Mouse (Mus musculus) embryonic facial prominence, embryonic 14.5 days (tissue): Measurements from ENCODE around the gene Cops2. TPM values are rescaled to one million over a fixed set of nuclear protein-coding genes. Genes with fewer than 3 reads are reported as not detected.

ENCODE experiments used
- ATAC-seq: fragments of 200-750 bp; cut with Nextera tagmentation; 2 replicates; pipeline ENCODE4 v1.8.0; 2017; ENCODE audit warnings: low read depth, moderate number of reproducible peaks, moderate TSS enrichment
- DNase-seq: peaks from one replicate; pipeline ENCODE4 v3.0.0-alpha.2; 2015; ENCODE audit warnings: low spot score
- H3K27ac ChIP-seq: fragments of 300-500 bp; sonication (generic); replicated peaks from 2 replicates; pipeline ENCODE4 v1.5.1; 2014; ENCODE audit warnings: low read depth, mild to moderate bottlenecking, low read length, moderate library complexity
- H3K27me3 ChIP-seq: fragments of 300-500 bp; sonication (generic); replicated peaks from 2 replicates; pipeline ENCODE4 v1.6.1; 2014; ENCODE audit warnings: low read length; ENCODE audit not compliant: control insufficient read depth, insufficient read depth
- H3K36me3 ChIP-seq: fragments of 300-500 bp; sonication (generic); 2 replicates; pipeline ENCODE4 v1.6.1; 2014; ENCODE audit warnings: low read length, mixed read lengths; ENCODE audit not compliant: control insufficient read depth, insufficient read depth
- H3K4me1 ChIP-seq: fragments of 300-500 bp; sonication (generic); 2 replicates; pipeline ENCODE4 v1.6.1; 2014; ENCODE audit warnings: antibody characterized with exemption, low read length; ENCODE audit not compliant: control insufficient read depth, insufficient read depth
- H3K4me2 ChIP-seq: fragments of 300-500 bp; sonication (generic); 2 replicates; pipeline ENCODE4 v1.6.1; 2014; ENCODE audit warnings: low read depth, mild to moderate bottlenecking, low read length, moderate library complexity, mixed read lengths
- H3K4me3 ChIP-seq: fragments of 300-500 bp; sonication (generic); 2 replicates; pipeline ENCODE4 v1.5.1; 2014; ENCODE audit warnings: low read depth, mild to moderate bottlenecking, low read length
- H3K9ac ChIP-seq: fragments of 300-500 bp; sonication (generic); 2 replicates; pipeline ENCODE4 v1.6.1; 2014; ENCODE audit warnings: low read depth, mild to moderate bottlenecking, low read length, moderate library complexity, mixed read lengths
- H3K9me3 ChIP-seq: fragments of 300-500 bp; sonication (generic); 2 replicates; pipeline ENCODE4 v1.6.1; 2016; ENCODE audit warnings: low read length; ENCODE audit not compliant: control insufficient read depth
- WGBS: fragments of 180-500 bp; shearing (Covaris S2); extraction: QIAGEN DNeasy Blood & Tissue Kit; methylation state at CpG from one replicate; pipeline ENCODE4 v1.1.7; 2014; 5-methylcytosine and 5-hydroxymethylcytosine counted together
- polyA plus RNA-seq: library from polyadenylated mRNA; unstranded; fragments of >200 nt; fragmentation: Nextera tagmentation; extraction: Ambion mirVana; gene quantifications from 2 replicates; pipeline ENCODE4 v1.2.1, GENCODE M21; 2014

The Cops2 gene
- polyA plus RNA-seq, 1 experiment from 2014 or later, result 90.0 TPM

- H3K9me3 ChIP-seq, result no peaks in the 10 kb centered on the region
- H3K27me3 ChIP-seq, result no peaks in the 10 kb centered on the region
- no peaks in the 10 kb centered on the region for H3K36me3 ChIP-seq
- H3K4me1 ChIP-seq, result no peaks in the 10 kb centered on the region
- H3K4me2 ChIP-seq, result no peak overlapping the region
- DNase-seq, result no peak
- no peak overlapping the region for H3K4me3 ChIP-seq
- no peak overlapping the region for H3K27ac ChIP-seq
- H3K9ac ChIP-seq, result no peak overlapping the region
- 63% methylated on average over 4 of the region's 4 CpGs for WGBS
- no peak for ATAC-seq
Measured at GRCm38 (mm10) chr2:125885891-125886576, 27.1 kb upstream of the Cops2 start.

DNA sequence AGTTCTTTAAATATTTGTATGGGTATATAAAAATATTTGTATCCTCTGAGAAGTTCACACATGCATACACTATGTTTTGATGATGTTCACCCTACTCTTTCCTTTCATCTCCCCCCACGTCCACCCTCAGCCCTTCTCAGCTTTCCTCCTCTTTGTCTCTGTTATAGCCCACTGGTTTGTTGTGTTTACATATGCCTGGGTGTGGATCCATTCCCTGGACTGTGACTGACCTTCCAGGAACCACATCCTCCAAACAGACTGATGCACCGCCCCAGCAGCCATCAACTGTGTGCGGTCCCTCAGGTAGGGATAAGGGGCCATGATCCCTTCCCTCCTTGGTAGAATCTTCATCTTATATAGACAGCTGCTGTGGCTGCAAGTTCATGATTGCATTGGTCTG, 11.2 kb upstream of the Cops2 start:
- WGBS, result 86% methylated on average over 3 of the region's 3 CpGs
- Histone ChIP-seq H3K27ac (no peak overlapping the region), H3K4me2 (no peak overlapping the region), H3K9me3 (no peaks in the 10 kb centered on the region), H3K4me3 (no peak overlapping the region), H3K36me3 (peaks cover 10% of the 10 kb centered on the region; the same call in 1 of the 2 replicates), H3K27me3 (no peaks in the 10 kb centered on the region), H3K4me1 (0 out of 2 replicates have a peak, but pooled peaks cover 9% of the 10 kb centered on the region), H3K9ac (no peak overlapping the region)
- ATAC-seq (no peak), DNase-seq (no peak)

- H3K27me3 ChIP-seq, result no peaks in the 10 kb centered on the region
- no peaks in the 10 kb centered on the region for H3K9me3 ChIP-seq
- H3K4me2 ChIP-seq, result no peak overlapping the region
- H3K36me3 ChIP-seq, result peaks cover 7% of the 10 kb centered on the region; the same call in 1 of the 2 replicates
- H3K4me3 ChIP-seq, result no peak overlapping the region
- H3K9ac ChIP-seq, result no peak overlapping the region
- no peak overlapping the region for H3K27ac ChIP-seq
- 0 out of 2 replicates have a peak, but pooled peaks cover 9% of the 10 kb centered on the region for H3K4me1 ChIP-seq
- WGBS, result 85% methylated on average over 3 of the region's 3 CpGs
- DNase-seq, result no peak
- ATAC-seq, result no peak
Measured at GRCm38 (mm10) chr2:125868301-125868700, 9.4 kb upstream of the Cops2 start.

DNA sequence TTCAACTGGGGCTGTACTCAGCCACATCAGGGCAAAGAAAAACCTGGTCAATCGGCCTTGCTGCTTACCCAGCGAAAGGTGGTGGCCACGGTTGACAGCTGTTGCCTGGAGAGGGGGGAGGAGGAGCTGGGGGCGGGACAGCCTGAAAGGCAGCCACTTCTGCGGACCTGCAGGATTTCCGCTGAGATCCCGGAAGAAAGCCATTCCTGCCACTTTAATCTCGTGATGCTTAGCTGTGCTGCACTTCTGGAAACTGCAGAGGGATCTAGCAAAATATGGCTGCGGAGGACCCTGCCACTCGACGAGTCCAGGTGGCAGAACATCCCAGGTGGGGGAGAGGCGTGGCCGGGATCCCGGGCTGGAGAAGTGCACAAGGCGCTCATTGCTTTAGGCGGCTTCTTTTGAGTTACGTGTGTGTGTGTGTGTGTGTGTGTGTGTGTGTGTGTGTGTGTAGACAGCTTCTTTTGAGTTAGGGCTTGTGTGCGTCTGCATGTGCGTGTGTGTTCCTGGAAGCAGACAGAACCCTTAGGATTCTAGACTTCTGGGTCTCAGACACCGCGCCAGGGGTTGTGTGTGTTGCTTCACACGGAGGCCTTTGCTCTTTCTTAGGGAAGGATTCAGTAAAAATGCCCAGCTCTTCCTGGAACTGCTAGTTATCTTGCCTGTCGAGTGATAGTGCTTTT, 7.3 kb upstream of the Cops2 start:
- H3K36me3 ChIP-seq, result peaks cover 3% of the 10 kb centered on the region; the same call in 1 of the 2 replicates
- peak overlapping the region; percentile 75 for H3K9ac ChIP-seq
- peak overlapping the region; percentile 53 for H3K4me3 ChIP-seq
- no peaks in the 10 kb centered on the region for H3K27me3 ChIP-seq
- H3K4me2 ChIP-seq, result peak overlapping the region; percentile 73
- no peaks in the 10 kb centered on the region for H3K9me3 ChIP-seq
- peak overlapping the region; percentile 22 for H3K27ac ChIP-seq
- H3K4me1 ChIP-seq, result 0 out of 2 replicates have a peak, but pooled peaks cover 9% of the 10 kb centered on the region
- DNase-seq (peak; percentile 84), ATAC-seq (peak; percentile 82)
- 2% methylated on average over 23 of the region's 23 CpGs for WGBS

GRCm38 (mm10) chr2:125865585-125865984, 6.6 kb upstream of the Cops2 start:
- Histone ChIP-seq H3K36me3 (peaks cover 3% of the 10 kb centered on the region; the same call in 1 of the 2 replicates), H3K4me1 (0 out of 2 replicates have a peak, but pooled peaks cover 9% of the 10 kb centered on the region), H3K27ac (peak overlapping the region; percentile 22; the same call in 1 of the 2 replicates), H3K9me3 (no peaks in the 10 kb centered on the region), H3K9ac (no peak overlapping the region), H3K4me2 (peak overlapping the region; percentile 73), H3K27me3 (no peaks in the 10 kb centered on the region), H3K4me3 (peak overlapping the region; percentile 53; the same call in 1 of the 2 replicates)
- ATAC-seq (no peak), DNase-seq (no peak)

- Histone ChIP-seq H3K9me3 (no peaks in the 10 kb centered on the region), H3K27me3 (no peaks in the 10 kb centered on the region), H3K36me3 (0 out of 2 replicates have a peak, but pooled peaks cover 3% of the 10 kb centered on the region), H3K27ac (no peak overlapping the region), H3K4me3 (no peak overlapping the region), H3K4me1 (0 out of 2 replicates have a peak, but pooled peaks cover 9% of the 10 kb centered on the region), H3K9ac (no peak overlapping the region), H3K4me2 (no peak overlapping the region)
- DNase-seq (no peak), ATAC-seq (no peak)
- 95% methylated on average over 1 of the region's 1 CpGs for WGBS
Measured at GRCm38 (mm10) chr2:125864551-125864950, 5.6 kb upstream of the Cops2 start.

- H3K4me3 ChIP-seq, result no peak overlapping the region
- no peaks in the 10 kb centered on the region for H3K27me3 ChIP-seq
- no peak overlapping the region for H3K27ac ChIP-seq
- no peaks in the 10 kb centered on the region for H3K9me3 ChIP-seq
- 86% methylated on average over 3 of the region's 3 CpGs for WGBS
- ATAC-seq (no peak), DNase-seq (no peak)
- H3K9ac ChIP-seq, result no peak overlapping the region
- no peak overlapping the region for H3K4me2 ChIP-seq
- H3K36me3 ChIP-seq, result 0 out of 2 replicates have a peak, but pooled peaks cover 3% of the 10 kb centered on the region
- H3K4me1 ChIP-seq, result 0 out of 2 replicates have a peak, but pooled peaks cover 9% of the 10 kb centered on the region
Measured at GRCm38 (mm10) chr2:125863799-125864198, 4.9 kb upstream of the Cops2 start.

DNA sequence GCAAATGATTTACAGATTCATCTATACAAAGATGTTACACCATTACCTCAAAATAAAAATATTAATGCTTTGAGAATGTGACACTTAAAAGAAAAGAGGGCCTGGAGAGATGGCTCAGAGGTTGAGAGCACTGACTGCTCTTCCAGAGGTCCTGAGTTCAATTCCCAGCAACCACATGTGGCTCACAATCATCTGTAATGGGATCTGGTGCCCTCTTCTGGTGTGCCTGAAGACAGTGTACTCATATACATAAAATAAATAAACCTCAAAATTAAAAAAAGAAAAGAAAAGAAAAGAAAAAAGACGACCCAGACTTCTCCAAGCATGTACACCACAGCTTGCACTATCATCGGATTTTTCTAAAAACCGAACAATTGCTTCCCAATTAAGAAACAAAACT, 1.2 kb downstream of the Cops2 start:
- peak overlapping the region; percentile 77 for H3K4me3 ChIP-seq
- 42% methylated on average over 3 of the region's 3 CpGs for WGBS
- H3K27me3 ChIP-seq, result no peaks in the 10 kb centered on the region
- DNase-seq, result no peak
- H3K27ac ChIP-seq, result no peak overlapping the region
- H3K36me3 ChIP-seq, result no peaks in the 10 kb centered on the region
- ATAC-seq, result no peak
- no peaks in the 10 kb centered on the region for H3K9me3 ChIP-seq
- H3K9ac ChIP-seq, result peak overlapping the region; percentile 97; the same call in 1 of the 2 replicates
- H3K4me1 ChIP-seq, result peaks cover 9% of the 10 kb centered on the region
- H3K4me2 ChIP-seq, result peak overlapping the region; percentile 67
